Mouse (Mus musculus) large intestine, adult 2 months (tissue): ENCODE measurements around the gene Hist1h4k. TPM values are rescaled to one million over a fixed set of nuclear protein-coding genes. Genes with fewer than 3 reads are reported as not detected.

Experiments
- polyA plus RNA-seq: library from polyadenylated mRNA; depleted of rRNA; stranded (reverse); fragments of >200 nt; gene quantifications from 2 replicates; pipeline ENCODE4 v1.2.3, GENCODE M21; 2012; rRNA removed

The Hist1h4k gene
- polyA plus RNA-seq, 1 experiment: 44.1 TPM

Other genes with a start within 250 kb of the Hist1h4k start
- 23.7 and 33.7 TPM in 2 replicates for gene Gm11273, start 249.1 kb downstream of the Hist1h4k start, polyA plus RNA-seq
- 1.7 and 2.7 TPM in 2 replicates for gene Zkscan8, start 219.4 kb downstream of the Hist1h4k start, polyA plus RNA-seq
- gene Olfr1366, start 207.7 kb downstream of the Hist1h4k start, polyA plus RNA-seq: not detected in 2 replicates
- gene Olfr1535, start 190.6 kb downstream of the Hist1h4k start, polyA plus RNA-seq: not detected in 2 replicates
- gene Olfr1364, start 168.7 kb downstream of the Hist1h4k start, polyA plus RNA-seq: not detected in 2 replicates
- gene Olfr1362, start 136.5 kb downstream of the Hist1h4k start, polyA plus RNA-seq: not detected in 2 replicates
- gene Olfr11, start 108.0 kb downstream of the Hist1h4k start, polyA plus RNA-seq: not detected in 2 replicates
- not detected in 2 replicates for gene Olfr1361, start 87.1 kb downstream of the Hist1h4k start, polyA plus RNA-seq
- gene Olfr1360, start 73.1 kb downstream of the Hist1h4k start, polyA plus RNA-seq: not detected in 2 replicates
- not detected in 2 replicates for gene Olfr1359, start 52.4 kb downstream of the Hist1h4k start, polyA plus RNA-seq
- gene Hist1h2bl, start 34.4 kb downstream of the Hist1h4k start, polyA plus RNA-seq: 14.2 and 16.3 TPM in 2 replicates
- gene Hist1h2ai, start 34.1 kb downstream of the Hist1h4k start, polyA plus RNA-seq: 23.0 and 39.3 TPM in 2 replicates
- 33.4 and 59.9 TPM in 2 replicates for gene Hist1h3h, start 32.8 kb downstream of the Hist1h4k start, polyA plus RNA-seq
- gene Hist1h2bm, start 28.5 kb downstream of the Hist1h4k start, polyA plus RNA-seq: 4.5 and 5.5 TPM in 2 replicates
- gene Hist1h4j, start 15.4 kb downstream of the Hist1h4k start, polyA plus RNA-seq: 3.6 and 5.5 TPM in 2 replicates
- gene Hist1h2ak, start 3.3 kb upstream of the Hist1h4k start, polyA plus RNA-seq: 14.9 and 16.4 TPM in 2 replicates
- gene Hist1h2bn, start 3.6 kb upstream of the Hist1h4k start, polyA plus RNA-seq: 3.5 and 9.7 TPM in 2 replicates
- 4.2 and 4.5 TPM in 2 replicates for gene Hist1h1b, start 30.1 kb upstream of the Hist1h4k start, polyA plus RNA-seq
- 46.3 and 55.3 TPM in 2 replicates for gene Hist1h3i, start 32.9 kb upstream of the Hist1h4k start, polyA plus RNA-seq
- 7.4 and 15.3 TPM in 2 replicates for gene Hist1h2an, start 36.7 kb upstream of the Hist1h4k start, polyA plus RNA-seq
- 2.1 and 5.4 TPM in 2 replicates for gene Hist1h2bp, start 37.0 kb upstream of the Hist1h4k start, polyA plus RNA-seq
- 23.8 and 61.7 TPM in 2 replicates for gene Hist1h2bq, start 59.7 kb upstream of the Hist1h4k start, polyA plus RNA-seq
- not detected in 2 replicates for gene Hist1h2ao, start 60.0 kb upstream of the Hist1h4k start, polyA plus RNA-seq
- gene Hist1h4m, start 61.2 kb upstream of the Hist1h4k start, polyA plus RNA-seq: 0.98 TPM in 1 of 2 replicates, not detected in the other
- gene Hist1h4n, start 81.7 kb upstream of the Hist1h4k start, polyA plus RNA-seq: 38.1 and 56.7 TPM in 2 replicates
- 253 and 504 TPM in 2 replicates for gene Hist1h2ap, start 83.0 kb upstream of the Hist1h4k start, polyA plus RNA-seq
- 19.9 and 53.9 TPM in 2 replicates for gene Hist1h2br, start 83.2 kb upstream of the Hist1h4k start, polyA plus RNA-seq
- gene Zfp184, start 194.6 kb upstream of the Hist1h4k start, polyA plus RNA-seq: 0.10 and 0.29 TPM in 2 replicates
- not detected in 2 replicates for gene Pom121l2, start 230.7 kb upstream of the Hist1h4k start, polyA plus RNA-seq